Mouse (Mus musculus) liver, embryonic 16.5 days (tissue): ENCODE measurements around the gene Bub1b. TPM values are rescaled to one million over a fixed set of nuclear protein-coding genes. Genes with fewer than 3 reads are reported as not detected.
"Not testable (repeated sequence)": the region's sequence is repeated elsewhere in the genome, so short reads cannot be mapped to it uniquely, and the experiment has no call there.

ENCODE experiments used
- ATAC-seq: fragments of 200-750 bp; cut with Nextera tagmentation; 2 replicates; pipeline ENCODE4 v1.8.0; 2017; ENCODE audit warnings: low read depth, mild to moderate bottlenecking, moderate number of reproducible peaks, moderate library complexity
- H3K27ac ChIP-seq: fragments of 300-500 bp; sonication (generic); 2 replicates; pipeline ENCODE4 v1.5.1; 2014; ENCODE audit warnings: mild to moderate bottlenecking, low read length
- H3K27me3 ChIP-seq: fragments of 300-500 bp; sonication (generic); 2 replicates; pipeline ENCODE4 v1.6.1; 2014; ENCODE audit warnings: low read depth, low read length, mixed read lengths; ENCODE audit not compliant: control insufficient read depth, insufficient read depth
- H3K36me3 ChIP-seq: fragments of 300-500 bp; sonication (generic); 2 replicates; pipeline ENCODE4 v1.6.1; 2014; ENCODE audit warnings: mild to moderate bottlenecking; ENCODE audit not compliant: control insufficient read depth, insufficient read depth
- H3K4me1 ChIP-seq: fragments of 300-500 bp; sonication (generic); 2 replicates; pipeline ENCODE4 v1.6.1; 2014; ENCODE audit warnings: low read depth, low read length, mixed read lengths; ENCODE audit not compliant: control insufficient read depth
- H3K4me2 ChIP-seq: fragments of 300-500 bp; sonication (generic); 2 replicates; pipeline ENCODE4 v1.6.1; 2014; ENCODE audit warnings: low read depth, low read length, mixed read lengths
- H3K4me3 ChIP-seq: fragments of 300-500 bp; sonication (generic); 2 replicates; pipeline ENCODE4 v1.5.1; 2014; ENCODE audit warnings: low read depth, mild to moderate bottlenecking, low read length
- H3K9ac ChIP-seq: fragments of 300-500 bp; sonication (generic); 2 replicates; pipeline ENCODE4 v1.6.1; 2014; ENCODE audit warnings: low read depth, low read length
- H3K9me3 ChIP-seq: fragments of 300-500 bp; sonication (generic); replicated peaks from 2 replicates; pipeline ENCODE4 v1.6.1; 2016; ENCODE audit warnings: low read length; ENCODE audit not compliant: control insufficient read depth
- WGBS: fragments of 180-500 bp; shearing (Covaris S2); extraction: QIAGEN DNeasy Blood & Tissue Kit; methylation state at CpG from one replicate; pipeline ENCODE4 v1.1.7; 2014; ENCODE audit not compliant: insufficient replicate concordance; 5-methylcytosine and 5-hydroxymethylcytosine counted together
- polyA plus RNA-seq: library from polyadenylated mRNA; unstranded; fragments of >200 nt; fragmentation: Nextera tagmentation; extraction: Ambion mirVana; gene quantifications from 2 replicates; pipeline ENCODE4 v1.2.1, GENCODE M21; 2015

The Bub1b gene
- polyA plus RNA-seq, 1 experiment from 2014 or later = 40.6 TPM

- Histone ChIP-seq H3K9me3 (no peaks in the 10 kb centered on the region), H3K27ac (no peak overlapping the region), H3K4me1 (no peaks in the 10 kb centered on the region), H3K4me3 (no peak overlapping the region), H3K9ac (no peak overlapping the region), H3K27me3 (no peaks in the 10 kb centered on the region), H3K36me3 (peaks cover 91% of the 10 kb centered on the region), H3K4me2 (no peak overlapping the region)
- peak; percentile 37; the same call in 1 of the 2 replicates for ATAC-seq
- WGBS = 35% methylated on average over 8 of the region's 8 CpGs
Measured at GRCm38 (mm10) chr2:118637888-118638526, 40.0 kb downstream of the Bub1b start.

- H3K27me3 ChIP-seq = no peaks in the 10 kb centered on the region
- H3K4me1 ChIP-seq = no peaks in the 10 kb centered on the region
- H3K9me3 ChIP-seq = no peaks in the 10 kb centered on the region
- H3K9ac ChIP-seq = no peak overlapping the region
- no peak overlapping the region for H3K4me2 ChIP-seq
- no peak overlapping the region for H3K4me3 ChIP-seq
- ATAC-seq = 0 out of 2 replicates have a peak, but pooled peaks have one; percentile 4
- 82% methylated on average over 8 of the region's 8 CpGs for WGBS
- H3K36me3 ChIP-seq = peaks cover 89% of the 10 kb centered on the region
- H3K27ac ChIP-seq = no peak overlapping the region
Measured at GRCm38 (mm10) chr2:118638686-118639085, 40.7 kb downstream of the Bub1b start.

GRCm38 (mm10) chr2:118641147-118641546 lies 43.1 kb downstream of the Bub1b start:
- WGBS = 55% methylated on average over 2 of the region's 2 CpGs
- peaks cover 72% of the 10 kb centered on the region for H3K36me3 ChIP-seq

GRCm38 (mm10) chr2:118642431-118642830 lies 44.4 kb downstream of the Bub1b start:
- Histone ChIP-seq H3K9me3 (no peaks in the 10 kb centered on the region), H3K27me3 (no peaks in the 10 kb centered on the region), H3K4me3 (no peak overlapping the region), H3K9ac (no peak overlapping the region), H3K36me3 (peaks cover 61% of the 10 kb centered on the region), H3K27ac (no peak overlapping the region), H3K4me1 (no peaks in the 10 kb centered on the region), H3K4me2 (no peak overlapping the region)
- ATAC-seq = no peak
- WGBS = 69% methylated on average over 3 of the region's 3 CpGs

More at GRCm38 (mm10) chr2:118641147-118641546, 43.1 kb downstream of the Bub1b start:
- H3K27ac ChIP-seq = no peak overlapping the region
- H3K4me2 ChIP-seq = no peak overlapping the region
- H3K9me3 ChIP-seq = no peaks in the 10 kb centered on the region
- ATAC-seq = no peak
- H3K9ac ChIP-seq = no peak overlapping the region
- H3K27me3 ChIP-seq = no peaks in the 10 kb centered on the region
- no peak overlapping the region for H3K4me3 ChIP-seq
- no peaks in the 10 kb centered on the region for H3K4me1 ChIP-seq

GRCm38 (mm10) chr2:118642942-118643341 lies 44.9 kb downstream of the Bub1b start:
- no peak overlapping the region for H3K4me3 ChIP-seq
- WGBS = 33% methylated on average over 3 of the region's 3 CpGs
- no peak for ATAC-seq
- no peak overlapping the region for H3K4me2 ChIP-seq
- H3K4me1 ChIP-seq = no peaks in the 10 kb centered on the region
- no peaks in the 10 kb centered on the region for H3K9me3 ChIP-seq
- H3K27ac ChIP-seq = no peak overlapping the region
- H3K27me3 ChIP-seq = no peaks in the 10 kb centered on the region
- peaks cover 57% of the 10 kb centered on the region for H3K36me3 ChIP-seq
- H3K9ac ChIP-seq = no peak overlapping the region

GRCm38 (mm10) chr2:118646665-118647064 lies 48.7 kb downstream of the Bub1b start:
- H3K4me1 ChIP-seq = no peaks in the 10 kb centered on the region
- no peak overlapping the region for H3K27ac ChIP-seq
- no peak overlapping the region for H3K4me3 ChIP-seq
- peaks cover 21% of the 10 kb centered on the region for H3K36me3 ChIP-seq
- 79% methylated on average over 5 of the region's 5 CpGs for WGBS
- no peak for ATAC-seq
- no peaks in the 10 kb centered on the region for H3K9me3 ChIP-seq
- H3K4me2 ChIP-seq = no peak overlapping the region
- H3K9ac ChIP-seq = no peak overlapping the region
- H3K27me3 ChIP-seq = no peaks in the 10 kb centered on the region

- H3K4me1 ChIP-seq = not testable (repeated sequence)
Measured at GRCm38 (mm10) chr2:118650697-118651096, 52.7 kb downstream of the Bub1b start.

GRCm38 (mm10) chr2:118656688-118657281 lies 58.8 kb downstream of the Bub1b start:
- Histone ChIP-seq H3K9me3 (no peaks in the 10 kb centered on the region), H3K4me1 (peaks cover 35% of the 10 kb centered on the region), H3K4me3 (no peak overlapping the region), H3K27me3 (no peaks in the 10 kb centered on the region), H3K27ac (no peak overlapping the region), H3K4me2 (no peak overlapping the region), H3K36me3 (no peaks in the 10 kb centered on the region), H3K9ac (no peak overlapping the region)
- ATAC-seq = no peak
- WGBS = 46% methylated on average over 3 of the region's 3 CpGs

More at GRCm38 (mm10) chr2:118650697-118651096, 52.7 kb downstream of the Bub1b start:
- not testable (repeated sequence) for H3K27ac ChIP-seq, H3K4me3 ChIP-seq, ATAC-seq, H3K27me3 ChIP-seq, H3K9me3 ChIP-seq, H3K36me3 ChIP-seq, H3K9ac ChIP-seq, H3K4me2 ChIP-seq
- WGBS = 28% methylated on average over 2 of the region's 2 CpGs

GRCm38 (mm10) chr2:118658457-118658856 lies 60.4 kb downstream of the Bub1b start:
- Histone ChIP-seq H3K9ac (peak overlapping the region; percentile 43), H3K4me1 (peaks cover 52% of the 10 kb centered on the region), H3K4me3 (peak overlapping the region; percentile 59), H3K27ac (peak overlapping the region; percentile 95), H3K4me2 (peak overlapping the region; percentile 78), H3K9me3 (no peaks in the 10 kb centered on the region), H3K27me3 (no peaks in the 10 kb centered on the region), H3K36me3 (no peaks in the 10 kb centered on the region)
- ATAC-seq = peak; percentile 88
- 7% methylated on average over 4 of the region's 4 CpGs for WGBS
